Mouse (Mus musculus) lung, adult 18-20 months (tissue): ENCODE data around the gene Dhx32.

ENCODE experiments used
- DNase-seq, 2 experiments: peaks; one replicate each; pipeline ENCODE4 v3.0.0; 2022; ENCODE audit warnings: mixed read lengths in 2 of 2

Dhx32 gene

DNA sequence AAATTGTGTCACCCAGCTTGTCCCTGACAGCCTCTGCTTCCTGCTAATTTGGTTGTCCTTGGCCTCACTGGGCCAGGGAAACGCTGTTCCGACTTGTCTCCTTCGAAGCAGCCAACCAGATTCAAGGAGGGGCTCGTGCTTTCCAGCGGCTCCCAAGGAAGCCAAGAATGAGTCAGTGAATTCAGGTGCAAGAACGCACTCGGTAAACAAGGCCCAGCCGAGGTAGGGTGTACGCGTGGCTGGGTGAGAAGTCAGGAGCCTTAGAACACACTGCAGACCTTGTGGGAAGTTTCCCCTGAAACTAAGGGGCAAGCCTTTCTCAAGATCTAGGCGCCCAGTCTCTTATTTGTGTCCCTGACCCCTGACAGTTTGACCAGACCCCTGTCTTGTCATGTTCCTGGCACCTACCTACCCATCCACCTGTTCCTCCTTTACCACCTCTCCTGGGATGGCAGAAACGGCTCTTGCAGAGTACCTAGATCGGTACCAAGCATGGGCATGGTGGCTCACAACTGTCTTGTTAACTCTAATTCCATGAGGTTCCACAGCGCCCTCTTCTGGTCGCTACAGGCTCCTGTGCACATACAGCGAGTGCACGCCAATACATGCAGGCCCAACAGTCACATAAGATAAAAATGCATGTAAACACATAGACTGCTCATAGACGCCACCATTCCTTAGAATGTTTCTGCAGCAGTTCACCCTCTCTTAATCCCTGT lies at the start of gene Dhx32:
TSS of gene Dhx32 (minus strand) at position 10 of the 719 bp plus-strand sequence.
- peak; percentile 75 to 81 for DNase-seq

DNA sequence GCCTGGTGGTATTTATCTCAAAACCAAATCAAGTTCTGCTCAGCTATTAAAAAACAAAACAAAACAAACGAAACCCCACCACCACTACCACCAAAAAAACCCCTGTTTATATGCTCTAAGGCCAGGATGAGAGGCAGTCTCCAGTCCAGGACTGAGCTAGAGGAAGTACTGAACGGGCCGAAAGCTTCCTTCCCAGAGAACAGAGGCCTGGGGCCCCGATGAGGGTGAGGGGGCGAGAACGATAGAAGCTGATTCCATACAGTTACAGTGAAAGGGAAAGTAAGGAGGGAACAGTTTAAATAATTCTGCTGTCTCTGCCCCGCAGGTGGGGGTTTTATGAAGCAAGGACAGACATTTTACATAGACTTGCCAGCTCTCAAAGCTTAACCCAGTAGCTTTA lies 47.1 kb upstream of the Dhx32 start:
- no peak for DNase-seq

- DNase-seq = no peak
Observed at GRCm38 (mm10) chr7:133828514-133828913, 46.0 kb upstream of the Dhx32 start.

DNA sequence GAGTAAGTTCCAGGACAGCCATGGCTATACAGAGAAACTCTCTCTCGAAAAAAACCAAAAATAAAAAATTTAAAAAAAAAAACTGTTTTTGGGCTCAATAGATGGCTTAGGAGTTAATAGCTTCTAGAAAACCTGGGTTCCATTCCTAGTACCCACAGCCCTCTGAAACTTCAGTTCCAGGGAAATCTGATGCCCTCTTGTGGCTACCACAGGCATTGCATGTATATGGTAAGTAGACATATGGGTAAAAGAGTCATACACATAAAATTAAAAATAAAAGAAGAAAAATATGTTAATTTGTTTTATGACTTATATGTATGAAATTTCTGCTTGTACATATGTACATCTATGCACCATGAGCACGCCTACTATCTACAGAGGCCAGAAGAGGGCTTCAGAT lies 42.1 kb upstream of the Dhx32 start:
- peak in 1 of 2 experiments; percentile 11 for DNase-seq

DNA sequence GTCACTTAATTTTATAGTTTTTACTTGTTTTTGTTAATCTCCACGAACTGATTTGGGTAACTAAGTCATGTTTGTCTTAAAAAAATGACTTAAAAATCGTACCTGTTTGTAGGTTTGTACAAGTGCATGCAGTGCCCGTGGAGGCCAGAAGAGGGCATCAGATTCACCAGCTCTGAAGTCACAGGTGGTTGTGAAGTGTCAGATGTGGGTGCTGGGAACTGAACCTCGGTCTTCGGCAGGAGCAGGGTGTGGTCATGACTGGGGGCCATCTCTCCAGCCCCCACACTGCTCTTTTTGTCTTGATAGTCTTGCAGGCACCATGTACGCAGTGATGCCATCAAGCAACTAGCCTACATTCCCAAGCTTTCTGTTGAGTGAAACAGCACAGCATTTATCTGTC lies 41.2 kb upstream of the Dhx32 start:
- no peak for DNase-seq

DNA sequence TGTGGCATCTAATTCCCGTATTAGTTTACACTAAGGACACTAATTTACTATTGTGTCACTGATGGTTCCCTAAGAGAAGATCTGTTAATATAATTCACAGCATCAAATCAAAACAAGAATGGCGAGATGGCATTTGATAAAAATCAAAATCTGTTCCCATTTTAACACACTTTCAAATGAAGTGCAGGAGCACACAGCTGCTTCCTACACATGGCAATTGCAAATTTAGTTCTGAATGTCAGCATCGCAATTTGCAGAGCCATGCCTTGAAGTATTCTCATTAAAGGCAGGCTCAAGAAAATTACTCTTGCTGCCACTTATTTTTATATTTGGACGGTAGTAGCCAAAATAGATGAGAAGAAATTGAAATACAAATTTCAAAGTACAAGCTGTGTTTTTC lies 30.8 kb upstream of the Dhx32 start:
- DNase-seq = no peak

- DNase-seq = no peak
Observed at GRCm38 (mm10) chr7:133812927-133813326, 30.4 kb upstream of the Dhx32 start.

DNA sequence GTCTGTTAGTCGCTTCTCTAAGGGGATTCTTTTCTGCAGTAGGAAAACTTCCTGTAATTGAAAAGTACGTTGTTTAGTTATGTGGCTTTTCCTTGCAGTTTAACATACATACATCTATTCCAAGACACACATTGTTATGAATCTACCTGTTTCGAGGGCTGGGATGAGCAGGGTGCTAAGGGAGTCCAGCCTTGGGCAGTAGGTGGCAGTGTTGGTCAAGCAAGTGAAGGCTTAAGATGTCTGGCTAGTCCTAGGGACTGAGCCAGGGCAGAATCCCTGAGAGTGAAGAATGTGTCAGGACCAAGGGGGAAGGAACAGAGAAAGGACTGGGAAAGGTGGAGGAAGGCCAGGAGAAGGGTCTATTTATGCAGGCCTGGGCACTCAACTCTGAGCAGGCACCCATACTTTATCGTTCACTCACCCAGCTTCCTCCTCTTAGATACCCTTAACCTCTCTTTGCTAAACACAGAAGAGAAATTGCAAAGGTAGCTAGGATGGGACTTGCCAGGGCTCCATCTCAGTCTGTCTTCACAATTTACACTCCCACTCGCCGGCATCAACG lies 23.2 kb upstream of the Dhx32 start:
- peak; percentile 45 to 62 for DNase-seq

GRCm38 (mm10) chr7:133801823-133802222 lies 19.3 kb upstream of the Dhx32 start:
- no peak for DNase-seq

DNA sequence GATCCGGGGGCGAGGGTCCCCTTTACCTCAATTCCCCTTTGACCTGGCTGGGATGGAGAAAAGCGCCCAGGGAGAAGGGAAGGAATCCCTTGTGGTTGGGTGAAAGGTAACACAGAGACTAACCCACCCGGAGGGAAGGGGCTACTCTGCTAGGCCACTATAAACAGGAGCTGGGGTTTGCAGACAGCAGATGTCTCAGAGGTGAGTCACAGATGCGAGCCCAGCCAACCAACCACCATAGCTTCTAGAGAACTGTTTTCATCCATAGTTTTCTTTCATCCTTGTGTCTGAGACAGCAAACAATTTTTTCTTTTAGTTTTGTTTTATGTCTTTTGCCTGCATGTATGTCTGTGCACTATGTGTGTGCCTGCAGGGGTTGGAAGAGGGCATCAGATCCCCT lies 17.4 kb upstream of the Dhx32 start:
- no peak for DNase-seq

DNA sequence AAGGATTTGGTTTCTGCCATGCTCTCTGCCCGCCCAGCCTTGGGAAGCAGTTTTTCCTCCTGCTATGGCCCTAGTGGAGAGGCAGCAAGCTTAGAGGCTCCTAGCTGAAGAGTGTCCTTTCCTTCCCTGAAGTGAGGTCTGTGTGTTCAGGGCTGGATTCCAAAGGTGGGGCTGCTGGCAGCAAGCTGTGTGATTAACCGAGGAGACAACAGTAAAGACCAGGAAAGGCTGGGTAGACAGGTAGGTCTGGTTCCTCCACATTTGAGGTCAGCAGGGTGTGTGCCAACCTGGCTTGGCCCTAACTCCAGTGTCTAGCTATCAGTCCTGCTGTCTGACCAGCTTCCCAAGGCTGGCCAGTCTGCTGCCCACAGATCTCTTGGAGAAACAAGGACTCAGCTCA lies 12.2 kb upstream of the Dhx32 start:
- DNase-seq = peak; percentile 33 to 66

GRCm38 (mm10) chr7:133793248-133794131 lies 11.0 kb upstream of the Dhx32 start:
- peak in 1 of 2 experiments; percentile 8 for DNase-seq

DNA sequence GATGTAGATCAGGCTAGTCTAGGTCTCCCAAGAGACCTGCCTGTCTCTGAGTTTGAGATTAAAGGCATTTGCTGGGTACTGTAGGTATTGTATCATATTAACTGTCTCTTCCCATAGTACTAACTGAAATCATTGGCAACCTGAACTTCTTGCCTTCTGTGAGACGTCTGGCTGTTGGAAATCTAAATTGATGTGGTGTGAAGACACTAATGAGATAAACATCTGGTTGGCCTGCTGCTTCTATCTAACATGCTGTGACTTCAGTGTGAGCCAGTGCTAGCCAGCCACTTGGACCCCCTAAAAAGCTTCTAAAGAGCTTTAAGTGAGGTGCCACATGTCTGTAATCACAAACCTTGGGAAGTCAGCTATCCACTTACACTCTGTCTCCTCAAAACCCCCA lies 10.2 kb upstream of the Dhx32 start:
- no peak for DNase-seq

GRCm38 (mm10) chr7:133790608-133791229 lies 8.2 kb upstream of the Dhx32 start:
- DNase-seq = no peak

- DNase-seq = no peak
Observed at GRCm38 (mm10) chr7:133790171-133790570, 7.6 kb upstream of the Dhx32 start.

DNA sequence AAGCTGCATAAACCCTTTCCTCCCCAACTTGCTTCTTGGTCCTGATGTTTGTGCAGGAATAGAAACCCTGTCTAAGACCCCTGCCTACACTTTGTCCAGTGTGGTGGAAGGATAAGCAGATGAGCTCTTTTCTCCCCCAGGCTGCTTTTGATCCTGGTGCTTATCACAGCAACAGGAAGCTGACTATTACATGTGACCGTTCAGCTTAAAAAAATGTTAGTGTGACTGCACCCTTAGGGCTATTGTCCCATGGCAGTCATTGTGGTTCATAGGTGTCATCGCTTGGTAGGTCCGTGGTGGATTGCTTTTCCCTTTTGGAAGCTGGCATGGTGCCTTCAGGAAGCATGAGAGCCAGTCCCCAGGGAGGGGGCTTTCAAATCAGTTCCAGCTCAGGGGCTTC lies 5.6 kb upstream of the Dhx32 start:
- DNase-seq = no peak

DNA sequence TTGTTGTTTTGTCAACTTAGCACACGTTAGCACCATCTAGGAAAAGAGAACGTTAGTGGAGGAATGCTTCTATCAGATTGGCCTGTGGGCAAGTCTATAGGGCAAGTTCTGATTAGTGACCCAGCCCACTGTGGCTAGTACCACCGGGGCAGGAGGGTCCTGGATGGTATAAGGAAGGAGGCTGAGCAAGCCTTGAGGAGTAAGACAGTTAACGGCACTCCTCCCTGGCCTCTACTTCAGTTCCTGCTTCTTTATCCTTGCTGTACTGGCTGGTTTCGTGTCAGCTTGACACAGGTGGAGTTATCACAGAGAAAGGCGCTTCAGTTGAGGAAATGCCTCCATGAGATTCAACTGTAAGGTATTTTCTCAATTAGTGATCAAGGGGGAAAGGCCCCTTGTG lies 5.0 kb upstream of the Dhx32 start:
- DNase-seq = no peak

- peak in 1 of 2 experiments; percentile 18 for DNase-seq
Observed at GRCm38 (mm10) chr7:133781991-133782390, 535 bp downstream of the Dhx32 start.

DNA sequence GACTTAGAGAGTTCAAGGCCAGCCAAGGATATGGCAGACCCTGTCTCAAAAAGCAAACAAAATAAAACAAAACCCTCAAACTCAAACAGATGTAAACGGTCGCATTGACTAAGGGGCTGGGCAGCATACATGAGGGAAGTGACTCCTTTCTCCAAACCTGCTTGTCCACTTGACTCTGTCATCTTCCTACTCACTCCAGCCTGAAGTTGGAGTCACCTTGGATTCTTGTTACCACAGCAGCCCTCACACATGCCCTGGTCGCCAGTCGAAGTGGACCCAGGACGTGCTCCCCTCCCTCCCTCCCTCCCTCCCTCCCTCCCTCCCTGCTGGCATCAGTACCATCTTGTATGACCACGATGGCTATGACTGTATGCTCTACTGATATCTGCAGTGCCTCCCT lies 943 bp downstream of the Dhx32 start:
- no peak for DNase-seq

GRCm38 (mm10) chr7:133776626-133776996 lies 5.9 kb downstream of the Dhx32 start, which contains the start of gene Fank1:
Fank1 (plus strand) TSS chr7:133776861.
- DNase-seq = peak; percentile 87 to 91

- DNase-seq = peak in 1 of 2 experiments; percentile 5
Observed at GRCm38 (mm10) chr7:133775796-133776625, 6.5 kb downstream of the Dhx32 start.

GRCm38 (mm10) chr7:133775179-133775578 lies 7.3 kb downstream of the Dhx32 start:
- no peak for DNase-seq
